Mouse (Mus musculus): ENCODE results near the gene Akap2. TPM values are rescaled to one million over a fixed set of nuclear protein-coding genes. Genes with fewer than 3 reads are reported as not detected.
A peak's percentile ranks its signal among the peaks of the same experiment; 100 is the strongest.

Gene Akap2
- 10 to 100 TPM; 90.7 to 99.5 TPM for total RNA-seq (2021)
- long read RNA-seq, experiment 1, full-length matches to known transcripts = 1 of 23 reads
- long read RNA-seq, experiment 1, partial matches to known transcripts = 0 of 23 reads
- long read RNA-seq, experiment 1, other reads (novel, unspliced or antisense) = 22 of 23 reads
- long read RNA-seq, experiment 2, partial matches to known transcripts = 0 of 23 reads
- long read RNA-seq, experiment 2, other reads (novel, unspliced or antisense) = 22 of 23 reads

DNA sequence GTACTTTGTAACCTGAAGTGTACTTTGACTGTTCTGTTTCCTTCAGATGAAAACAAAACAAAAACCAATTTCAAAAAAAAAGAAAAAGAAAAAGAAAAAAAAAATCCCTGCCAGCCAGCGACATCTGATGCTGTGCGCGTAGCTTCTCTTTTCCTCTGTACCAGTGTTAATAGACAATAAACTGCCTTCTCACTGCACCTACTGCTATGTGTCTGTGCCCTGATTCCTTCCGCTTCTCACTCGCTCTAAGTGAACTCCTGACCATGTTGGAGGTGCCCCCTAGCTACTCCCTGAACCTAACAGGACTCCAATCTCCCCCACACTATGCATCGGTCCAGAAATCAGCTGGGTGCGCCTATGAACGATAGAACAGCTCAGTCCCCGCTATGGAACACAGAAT lies at the start of gene Akap2:
TSS of gene Akap2 (plus strand) at position 304 of the 400 bp plus-strand sequence.
- no peak for DNase-seq

DNA sequence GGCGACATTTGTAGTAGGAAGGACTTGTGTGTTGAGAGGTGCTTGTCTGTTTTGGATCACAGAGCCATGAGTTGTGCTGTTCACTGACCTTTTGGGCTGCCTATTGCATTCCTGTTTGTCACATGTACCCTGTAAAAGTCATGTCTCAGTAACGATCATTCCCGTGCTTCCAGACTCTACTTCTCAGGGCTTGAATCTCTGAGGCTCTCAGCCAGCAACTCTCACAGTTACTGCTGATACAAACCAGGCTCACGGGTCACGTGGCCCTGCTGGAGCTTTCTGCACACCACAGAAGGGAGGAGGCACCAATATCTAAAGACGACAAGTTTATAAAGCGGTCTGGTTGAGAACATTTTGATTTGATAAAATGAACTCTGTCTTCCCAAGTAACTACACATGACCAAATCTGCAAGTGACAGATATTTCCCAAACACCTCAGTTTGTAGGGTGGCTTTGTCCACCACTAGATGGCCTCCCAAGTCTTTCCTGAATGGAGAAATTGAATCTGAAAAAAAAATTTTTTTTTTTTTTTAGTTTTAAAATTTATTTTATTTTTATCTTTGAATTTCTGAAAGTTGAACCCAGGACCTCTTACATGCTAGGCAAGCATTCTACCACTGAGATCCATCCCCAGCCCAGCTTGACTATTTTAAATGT lies 46.5 kb upstream of the Akap2 start:
- DNase-seq = peak; percentile 84 to 89

DNA sequence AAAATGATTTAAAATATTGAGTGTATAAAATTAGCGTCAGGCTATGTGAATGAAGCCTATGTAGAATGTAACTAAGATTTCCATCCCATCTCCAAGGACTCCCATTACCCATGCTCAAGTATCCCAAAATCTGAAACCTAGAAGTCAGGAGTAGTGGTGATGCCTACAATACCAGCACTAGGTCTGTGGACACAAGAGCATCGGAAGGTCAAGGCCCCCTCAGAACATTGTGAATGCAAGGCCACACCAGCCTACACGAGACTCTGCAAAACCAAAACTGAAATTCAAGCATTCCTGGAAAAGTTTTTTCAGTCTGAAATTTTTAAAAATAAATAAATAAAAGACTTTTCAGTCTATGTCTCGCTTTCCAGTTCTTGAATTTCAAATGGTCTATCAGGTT lies 44.9 kb upstream of the Akap2 start:
- no peak for DNase-seq

DNA sequence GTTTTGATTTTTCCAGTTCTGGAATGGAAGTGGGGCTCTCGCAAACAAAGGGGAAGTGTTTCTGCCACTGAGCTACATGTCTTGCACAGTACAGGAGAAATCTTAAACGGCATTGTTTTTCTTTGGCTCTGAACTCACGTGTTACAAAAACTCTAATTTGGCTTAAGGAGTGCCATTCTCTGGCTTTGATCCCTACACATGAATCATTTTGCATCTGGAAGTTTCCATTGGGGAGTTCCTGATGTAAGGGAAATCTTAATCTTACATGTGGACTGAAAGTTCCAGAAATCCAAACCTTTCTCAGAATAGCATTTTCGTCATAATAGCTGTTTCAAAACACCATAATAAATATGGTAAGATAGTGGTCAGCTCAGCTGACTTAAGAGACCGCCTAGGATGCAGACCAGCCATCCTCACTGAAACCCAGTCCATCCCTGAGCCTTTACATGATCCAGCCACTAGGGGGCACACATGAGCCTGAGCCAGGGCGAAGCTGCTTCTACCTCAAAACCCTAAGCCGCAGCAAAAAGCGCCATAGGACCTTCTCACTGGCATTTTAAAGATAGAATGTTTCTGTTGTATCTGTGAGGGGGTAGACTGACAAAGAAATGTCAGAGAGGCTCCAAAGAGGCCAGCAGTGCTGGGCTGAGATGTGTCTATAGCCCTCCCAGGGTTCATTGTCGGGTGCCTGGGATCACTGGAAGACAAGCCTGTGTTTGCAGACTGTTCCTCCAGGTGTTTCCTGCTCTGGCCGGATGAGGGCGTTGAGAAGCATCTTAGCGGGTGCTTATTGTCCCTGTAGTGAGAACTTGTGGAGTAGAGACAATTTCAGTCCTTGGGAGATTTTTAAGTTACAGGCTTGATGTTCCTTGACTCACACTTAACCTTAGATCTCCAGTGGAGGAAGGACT lies 44.2 kb upstream of the Akap2 start:
- DNase-seq = peak; percentile 91 to 96

DNA sequence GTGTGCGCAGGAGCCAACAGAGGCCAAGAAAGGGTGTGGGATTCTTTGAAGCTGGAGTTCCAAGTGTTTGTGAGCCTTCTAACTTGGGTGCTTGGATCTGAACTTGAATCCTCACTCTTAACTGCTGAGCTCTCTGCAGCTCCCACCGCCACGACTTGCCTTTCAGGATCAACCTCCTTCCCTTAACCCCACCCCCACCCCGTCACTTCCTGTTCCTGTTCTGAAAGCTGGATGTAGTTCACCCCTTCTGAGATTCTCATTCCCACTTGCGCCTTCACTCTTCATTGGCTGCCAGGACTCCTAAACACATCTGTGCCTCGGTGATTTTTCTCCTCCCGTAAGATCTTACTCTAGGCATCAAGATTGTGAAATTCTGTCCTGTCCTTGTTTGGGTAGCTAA lies 43.1 kb upstream of the Akap2 start:
- DNase-seq = no peak

DNA sequence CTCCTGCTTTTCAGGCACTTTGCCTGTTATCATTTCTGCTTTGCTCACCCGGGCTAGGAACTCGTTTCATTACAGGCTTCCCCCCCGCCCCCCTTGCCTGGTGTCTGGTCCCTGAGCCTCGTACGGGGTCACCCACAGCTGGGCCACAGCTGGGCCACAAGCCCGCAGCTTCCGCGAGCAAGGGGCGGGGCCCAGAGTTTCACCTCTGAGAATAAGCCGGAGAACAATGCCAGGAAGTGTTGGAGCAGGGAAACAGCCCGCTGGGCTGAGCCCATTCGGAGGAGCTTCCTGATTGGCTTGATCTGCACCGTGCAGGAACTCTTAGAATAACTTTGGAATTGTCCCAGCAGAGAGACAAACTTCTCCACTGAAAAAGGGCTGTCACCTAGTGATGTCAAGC lies 42.1 kb upstream of the Akap2 start:
- DNase-seq = peak; percentile 90 to 96

DNA sequence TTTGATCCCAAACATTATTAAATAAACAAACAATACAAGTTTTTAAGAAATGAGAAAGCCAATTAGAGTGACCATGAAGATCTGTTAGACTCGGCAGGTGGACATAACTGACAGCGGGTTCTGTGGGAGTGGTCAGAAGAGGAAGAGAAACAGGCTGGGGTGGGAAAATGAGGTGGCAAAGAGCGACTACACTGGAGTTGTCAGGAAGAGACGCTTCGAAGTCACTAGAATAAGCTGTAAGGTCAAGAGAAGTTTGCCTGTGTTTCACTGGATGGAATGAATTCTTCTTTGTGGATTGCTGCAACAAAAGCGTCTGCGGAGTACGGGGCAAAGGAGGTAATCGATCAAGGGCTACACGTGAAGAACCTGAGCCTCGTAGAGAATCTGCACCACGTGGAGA lies 39.5 kb upstream of the Akap2 start:
- no peak for DNase-seq

DNA sequence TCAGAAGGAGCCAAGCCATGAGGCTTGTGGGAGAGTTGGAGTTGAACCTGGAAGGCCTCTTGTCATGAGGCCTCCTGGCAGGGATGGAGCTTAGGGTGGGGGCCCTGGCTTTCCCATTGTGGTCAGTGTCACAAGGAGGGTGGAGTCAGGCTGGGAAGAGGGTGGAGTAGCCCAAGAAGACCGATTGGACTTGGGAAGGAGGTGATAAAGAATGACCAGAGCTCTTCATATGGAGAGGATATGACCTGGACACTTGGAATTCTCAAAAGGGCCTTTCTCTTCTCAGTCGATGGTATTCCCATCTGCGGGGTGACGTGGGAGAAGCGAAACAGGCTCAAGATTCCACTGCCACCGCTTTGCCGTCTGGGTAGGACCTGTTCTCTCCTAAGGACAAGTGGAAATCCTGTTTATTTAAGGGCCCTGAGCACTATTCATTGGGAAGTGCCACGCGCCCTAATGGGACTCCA lies 38.4 kb upstream of the Akap2 start:
- peak; percentile 68 to 90 for DNase-seq

DNA sequence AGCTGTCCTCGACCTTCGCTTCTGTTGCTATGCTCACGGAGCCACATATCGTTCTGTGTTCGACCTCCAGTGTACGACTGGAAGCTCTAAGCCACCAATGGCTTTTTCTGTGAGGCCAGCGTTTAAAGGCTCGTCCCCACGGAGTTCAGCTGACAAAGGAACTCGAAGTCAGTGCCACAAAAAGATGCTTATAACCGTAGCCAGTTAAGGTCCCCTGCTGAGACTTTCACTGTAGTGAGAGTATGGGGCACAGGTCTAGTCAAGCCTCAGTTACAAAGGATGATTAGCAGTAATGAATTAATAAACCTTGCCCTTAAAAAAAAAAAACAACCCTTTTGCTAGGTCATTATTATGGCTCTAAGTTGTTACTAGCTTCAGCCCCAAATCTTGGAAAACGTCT lies 37.3 kb upstream of the Akap2 start:
- no peak for DNase-seq

DNA sequence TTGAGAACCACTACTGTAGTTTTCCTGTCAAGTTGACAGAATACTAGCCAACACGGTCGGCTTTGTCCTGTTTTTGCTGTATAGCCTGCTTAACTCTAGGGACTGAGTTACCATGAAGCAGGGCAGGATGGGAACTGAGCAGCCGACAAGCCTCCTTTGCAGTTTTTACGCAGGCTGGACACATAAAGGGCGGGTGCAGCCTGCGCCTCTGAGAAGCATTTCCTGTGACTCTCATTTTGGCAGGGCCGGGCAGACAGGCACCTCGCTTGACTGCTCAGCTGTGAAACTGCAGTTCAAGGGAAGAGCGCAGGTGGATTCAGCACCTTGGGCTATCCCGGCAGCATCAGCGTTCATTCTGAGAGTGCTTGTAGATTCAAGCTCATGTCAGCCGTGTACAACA lies 35.9 kb upstream of the Akap2 start:
- DNase-seq = peak; percentile 60 to 83

DNA sequence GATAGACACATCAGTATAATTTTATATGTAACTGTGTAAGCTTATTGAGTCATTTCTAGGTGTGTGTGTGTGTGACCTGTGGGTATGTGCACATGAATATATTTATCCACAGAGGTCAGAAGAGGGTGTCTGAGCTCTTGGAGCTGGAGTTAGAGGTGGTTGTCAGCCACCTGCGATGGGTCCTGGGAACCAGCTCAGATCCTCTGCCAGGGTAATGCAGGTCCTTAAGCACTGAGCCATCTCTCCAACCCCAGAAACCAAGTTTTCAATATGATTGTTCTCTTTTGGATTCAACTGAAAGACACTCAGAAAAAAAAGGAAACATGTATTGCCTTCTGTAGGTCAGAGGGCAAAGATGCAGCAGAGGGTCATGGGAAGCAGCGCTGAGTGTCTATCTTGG lies 35.1 kb upstream of the Akap2 start:
- no peak for DNase-seq

DNA sequence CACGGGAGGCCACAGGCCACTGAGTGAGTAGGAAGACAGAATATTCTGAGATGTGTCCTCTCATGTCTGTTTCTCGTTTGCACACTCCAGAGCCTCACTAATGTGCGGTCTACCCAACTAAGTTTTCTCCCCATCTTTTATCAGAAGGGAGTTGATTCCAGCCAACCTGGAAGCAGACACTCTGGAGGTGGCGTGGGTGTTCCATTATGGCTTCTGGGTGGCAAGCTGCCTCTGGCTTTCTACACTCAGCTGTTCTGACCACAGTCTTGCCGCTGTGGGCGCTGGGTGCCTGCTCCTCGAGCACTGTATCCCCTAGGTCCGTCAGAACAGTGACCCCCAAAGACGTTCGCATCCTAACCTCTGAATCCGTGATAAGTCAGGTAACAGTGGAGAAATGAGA lies 34.5 kb upstream of the Akap2 start:
- no peak for DNase-seq

DNA sequence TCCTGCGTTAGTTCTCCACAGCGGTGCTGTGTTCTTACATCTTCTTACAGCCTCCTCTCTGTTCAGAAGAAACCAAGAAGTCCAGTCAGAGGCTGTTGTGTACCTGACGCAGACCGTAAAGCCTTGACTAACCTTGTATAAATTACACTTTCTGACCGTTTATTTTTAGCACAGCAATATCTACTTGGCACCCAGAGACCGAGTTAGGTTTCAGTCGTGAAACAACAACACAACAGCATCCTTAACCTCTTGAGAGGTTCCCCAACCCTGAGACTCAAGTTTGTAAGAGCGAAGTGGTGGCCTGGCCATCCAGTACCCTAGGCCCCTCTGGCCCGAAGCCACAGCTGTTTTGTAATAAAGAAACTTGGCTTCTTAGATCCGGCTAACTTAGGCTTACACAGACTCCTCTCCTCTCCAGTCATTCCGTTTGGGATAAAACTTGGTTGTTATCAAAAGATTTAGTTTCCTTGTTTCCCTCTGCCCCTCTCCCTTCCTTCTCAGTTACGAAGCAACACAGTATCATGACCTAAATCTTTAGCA lies 32.7 kb upstream of the Akap2 start:
- peak in 1 of 2 experiments; percentile 15 for DNase-seq

DNA sequence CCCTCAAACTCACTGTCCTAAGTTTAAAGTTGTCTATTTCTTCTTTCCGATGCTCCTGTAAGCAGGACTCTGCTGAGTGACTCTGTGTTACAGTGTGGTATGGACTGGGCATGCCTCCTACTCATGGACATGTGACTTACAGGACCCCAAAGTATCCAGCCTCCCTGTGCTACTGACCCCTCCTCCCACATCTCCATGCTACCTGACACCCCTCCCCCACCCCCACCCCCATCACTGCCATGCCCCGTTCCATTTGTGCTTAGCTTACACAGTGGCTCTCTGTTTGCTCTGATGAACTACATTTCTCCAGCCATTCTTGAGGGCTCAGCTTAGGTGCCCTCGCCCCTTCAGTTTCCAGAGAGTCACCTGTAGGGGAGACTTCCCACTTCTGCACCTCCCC lies 30.7 kb upstream of the Akap2 start:
- DNase-seq = no peak

DNA sequence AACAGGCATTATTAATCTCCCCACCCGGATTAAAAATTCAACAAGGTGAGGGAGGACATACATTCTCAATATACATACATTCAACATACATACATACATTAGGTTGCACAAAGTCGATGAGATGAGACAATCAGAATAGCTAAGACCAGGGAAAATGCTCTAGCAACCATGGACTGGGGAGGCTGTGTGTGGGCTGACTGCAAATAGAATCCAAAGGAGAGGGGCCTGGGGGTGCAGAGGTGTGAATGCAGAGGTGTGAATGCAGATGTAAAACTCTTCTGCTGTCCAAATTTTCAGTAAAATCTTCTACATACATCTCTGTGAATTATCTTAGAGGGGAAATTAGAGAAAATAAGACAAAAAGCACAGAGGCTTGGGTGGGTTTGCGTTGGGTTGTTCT lies 29.9 kb upstream of the Akap2 start:
- no peak for DNase-seq

DNA sequence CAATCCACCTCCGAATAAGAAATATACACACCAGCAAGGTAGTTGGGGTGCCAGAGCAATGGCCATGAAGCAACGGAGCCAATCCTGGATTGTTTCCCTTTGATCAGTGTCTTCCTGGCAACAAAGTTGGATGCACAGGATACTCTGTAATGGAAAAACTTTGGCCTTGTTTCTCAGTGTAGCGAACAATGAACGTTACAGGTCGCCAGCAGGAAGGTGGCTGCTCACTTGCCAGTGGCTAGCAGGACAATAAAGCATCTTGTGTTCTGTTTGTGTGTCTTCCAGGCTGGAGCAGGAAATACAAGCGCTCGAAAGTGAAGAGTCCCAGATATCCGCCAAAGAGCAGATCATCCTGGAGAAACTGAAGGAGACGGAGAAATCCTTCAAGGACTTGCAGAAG lies 29.3 kb upstream of the Akap2 start:
- DNase-seq = peak in 1 of 2 experiments; percentile 62

DNA sequence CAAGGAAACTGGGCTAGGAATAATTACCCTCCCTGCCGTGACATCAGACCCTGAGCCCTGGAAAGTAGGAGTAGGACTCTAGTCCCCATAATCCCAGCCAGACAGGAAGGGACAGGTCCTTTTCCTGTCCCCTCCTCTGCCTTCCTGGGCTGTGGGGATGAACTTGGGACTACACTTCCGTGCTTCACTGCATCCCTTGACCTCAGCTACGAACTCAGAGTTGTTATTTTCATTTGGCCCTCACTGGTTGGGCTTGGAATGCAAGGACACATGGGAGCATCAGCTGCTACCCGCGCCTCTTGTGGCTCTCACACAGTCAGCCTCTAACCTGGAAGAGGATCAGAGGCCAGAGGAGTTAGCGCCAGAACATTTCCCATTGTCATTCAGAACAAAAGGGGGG lies 27.5 kb upstream of the Akap2 start:
- DNase-seq = peak in 1 of 2 experiments; percentile 67

DNA sequence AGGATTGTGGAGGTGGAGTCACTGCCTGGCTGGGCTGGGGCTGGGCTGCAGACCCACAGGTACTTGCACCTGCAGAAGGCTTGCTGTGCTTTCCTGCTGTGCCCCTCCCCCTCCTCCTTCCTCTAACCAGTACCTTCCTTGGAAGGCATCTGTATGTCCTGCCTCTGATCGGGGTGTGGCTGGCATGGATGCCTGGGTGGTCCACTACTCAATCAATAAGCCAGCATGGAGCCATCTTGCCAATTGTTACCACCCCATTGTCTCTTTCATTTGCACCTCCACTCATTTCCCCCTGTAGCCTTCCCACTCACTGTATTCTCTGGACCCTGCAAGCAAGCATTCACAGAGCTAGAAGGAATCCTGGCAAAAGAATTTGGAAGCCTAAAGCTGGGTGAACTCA lies 26.7 kb upstream of the Akap2 start:
- no peak for DNase-seq

DNA sequence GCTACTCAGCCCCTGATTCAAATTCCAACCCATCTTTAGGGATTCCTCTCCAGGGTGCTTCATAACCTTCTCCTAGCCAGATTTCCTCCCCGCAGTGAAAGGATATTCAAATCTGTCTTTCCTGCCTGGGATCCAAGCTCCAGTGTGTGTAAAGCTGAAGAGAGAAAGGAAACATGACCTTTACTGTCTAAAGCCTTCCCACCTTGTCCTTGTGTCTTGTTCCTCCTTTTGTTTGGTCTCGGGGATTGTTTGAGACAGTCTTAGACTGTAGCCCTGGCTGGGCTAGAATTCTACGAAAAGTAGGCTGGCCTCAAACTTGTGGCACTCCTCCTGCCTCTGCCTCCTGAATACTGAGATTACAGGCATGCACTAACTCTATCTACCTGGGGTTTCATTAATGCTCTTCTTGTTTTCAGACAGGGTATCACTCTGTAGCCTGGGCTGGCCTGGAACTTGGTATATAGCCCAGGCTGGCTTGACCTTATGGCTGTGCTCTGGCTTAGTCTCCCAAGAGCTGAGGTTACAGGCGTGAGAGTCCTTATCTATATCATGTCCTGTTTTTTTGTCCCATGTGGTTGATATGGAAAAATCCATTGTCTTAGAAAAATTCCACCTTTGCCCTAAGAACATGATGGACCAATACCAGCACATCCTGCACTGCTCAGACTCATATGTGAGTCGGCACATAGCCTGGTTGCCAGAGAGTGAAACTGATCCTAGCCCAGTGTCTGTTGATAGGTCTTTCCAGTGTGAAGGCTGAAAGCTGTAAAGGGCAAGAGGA lies 22.9 kb upstream of the Akap2 start:
- DNase-seq = peak in 1 of 2 experiments; percentile 33

DNA sequence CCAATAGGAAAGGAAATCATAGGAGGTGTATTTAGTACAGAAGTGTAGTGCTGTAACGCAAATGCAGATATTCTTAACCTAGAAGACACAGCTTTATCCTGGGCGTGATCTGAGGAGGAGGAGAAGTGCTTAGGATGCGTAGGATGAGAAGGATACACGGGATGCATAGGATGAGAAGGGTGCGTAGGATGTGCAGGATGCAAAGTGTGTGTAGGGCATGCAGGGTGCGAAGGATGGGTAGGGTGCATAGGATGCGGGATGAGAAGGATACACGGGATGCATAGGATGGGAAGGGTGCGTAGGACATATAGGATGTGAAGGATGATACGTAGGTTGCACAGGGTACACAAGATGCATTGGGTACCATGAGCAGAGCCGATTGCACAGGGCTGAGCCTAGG lies 20.5 kb upstream of the Akap2 start:
- DNase-seq = no peak

DNA sequence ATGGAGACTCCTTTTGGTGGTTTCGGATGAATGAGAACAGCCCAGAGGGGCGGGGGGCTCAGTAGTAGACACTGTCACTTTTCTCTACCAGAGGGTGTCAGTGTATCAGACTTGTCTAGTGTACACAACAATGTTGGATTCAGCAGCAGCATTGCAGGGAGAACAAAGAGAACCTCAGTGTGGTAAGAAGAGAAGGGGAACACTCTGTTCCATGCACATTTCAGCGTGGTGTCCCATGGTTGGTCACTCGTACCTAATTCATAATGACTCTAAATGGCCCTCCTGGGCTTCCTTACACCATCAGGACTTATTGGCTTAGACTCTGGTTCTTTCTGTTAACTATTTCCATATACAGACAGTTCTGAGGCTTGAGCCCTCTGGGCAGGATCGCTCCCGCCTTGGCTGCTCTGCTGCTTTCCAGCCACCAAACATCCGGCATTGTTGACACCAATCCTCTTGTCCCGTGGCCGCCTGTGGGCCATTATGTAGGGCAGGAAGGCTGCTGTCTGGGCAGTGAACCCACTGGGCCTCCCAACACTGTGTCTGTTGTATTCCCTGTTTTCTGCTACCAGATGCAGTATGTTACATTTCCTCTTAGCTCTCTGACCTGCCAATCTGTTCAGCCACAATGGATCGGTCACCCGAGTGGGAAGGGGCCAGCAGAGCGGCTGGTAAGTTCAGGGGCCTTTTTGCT lies 19.4 kb upstream of the Akap2 start:
- no peak for DNase-seq
